Mouse (Mus musculus): Measurements from ENCODE around the gene Ppp2r1b. TPM values are rescaled to one million over a fixed set of nuclear protein-coding genes. Genes with fewer than 3 reads are reported as not detected.

The Ppp2r1b gene
- polyA plus RNA-seq, 1 experiment from 2014 or later, result 43.8 TPM

DNA sequence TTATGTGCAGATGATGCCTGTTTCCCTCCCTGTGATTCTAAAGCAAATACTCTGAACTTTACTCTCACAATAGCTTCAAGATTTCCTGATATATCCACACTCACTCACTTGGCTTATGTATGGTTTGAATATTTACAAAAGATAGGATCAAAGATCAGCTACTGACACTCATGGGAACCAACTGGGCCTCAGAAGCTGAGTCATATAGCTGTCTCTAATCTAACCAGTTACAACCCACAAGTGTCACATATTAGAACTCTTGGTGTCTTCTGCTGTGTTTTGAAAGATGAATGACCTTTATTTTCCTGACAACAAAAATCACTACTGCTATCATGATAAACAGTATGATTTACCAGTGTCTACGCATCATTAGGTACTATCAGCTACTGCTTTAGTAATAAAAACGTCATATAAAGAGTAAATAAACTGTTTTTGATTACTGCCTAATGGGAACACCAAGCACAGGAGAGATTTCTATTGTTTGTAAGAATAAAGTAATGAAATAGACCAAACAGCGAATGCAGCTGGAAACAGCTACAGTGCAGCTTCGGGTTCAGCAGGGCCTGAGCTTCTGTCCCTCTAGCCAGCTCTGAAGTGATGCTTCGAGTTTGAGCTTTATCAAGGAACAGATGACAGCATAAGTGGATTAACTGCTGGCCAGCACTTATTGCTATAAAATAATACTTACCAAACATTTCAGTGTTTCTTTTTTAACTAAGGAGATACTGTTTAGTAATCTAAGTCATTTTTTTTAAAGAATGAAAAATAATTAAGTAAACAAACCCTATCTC lies 77.5 kb downstream of the Ppp2r1b start:
- ATAC-seq (ENCODE audit: low FRiP score), result no peak
- no peaks in the 10 kb centered on the region for H3K27me3 ChIP-seq (replicated peaks)
- H3K36me3 ChIP-seq, result no peaks in the 10 kb centered on the region
- no peak overlapping the region for H3K9ac ChIP-seq (replicated peaks)
- H3K4me3 ChIP-seq (replicated peaks), result no peak overlapping the region
- 66% methylated on average over 5 of the region's 5 CpGs for WGBS
- no peak overlapping the region for H3K4me2 ChIP-seq
- no peaks in the 10 kb centered on the region for H3K4me1 ChIP-seq
- no peaks in the 10 kb centered on the region for H3K9me3 ChIP-seq (replicated peaks)
- no peak overlapping the region for H3K27ac ChIP-seq (replicated peaks)

DNA sequence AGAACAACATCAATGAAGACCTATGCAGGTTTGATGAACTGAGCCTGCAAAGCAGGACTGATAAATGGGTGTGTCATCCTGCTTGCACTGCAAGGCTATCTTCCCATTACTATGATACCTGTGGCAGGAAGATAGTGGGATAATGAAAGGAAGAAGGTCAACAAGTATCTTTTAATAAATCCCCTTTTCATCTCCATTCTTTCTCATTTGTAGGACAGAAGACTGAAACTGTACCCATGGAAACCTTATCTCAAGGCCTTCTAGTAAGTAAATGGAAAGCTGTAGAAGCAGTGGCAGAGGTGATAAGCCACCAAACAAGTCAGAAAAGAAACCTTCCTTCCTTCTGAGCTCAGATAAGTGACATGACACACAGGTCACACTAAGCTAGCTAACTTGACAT lies 79.4 kb downstream of the Ppp2r1b start:
- no peaks in the 10 kb centered on the region for H3K4me1 ChIP-seq
- no peak overlapping the region for H3K4me2 ChIP-seq
- no peak for ATAC-seq (ENCODE audit: low FRiP score)
- no peak overlapping the region for H3K9ac ChIP-seq (replicated peaks)
- no peaks in the 10 kb centered on the region for H3K27me3 ChIP-seq (replicated peaks)
- no peak overlapping the region for H3K27ac ChIP-seq (replicated peaks)
- no peaks in the 10 kb centered on the region for H3K36me3 ChIP-seq
- H3K4me3 ChIP-seq (replicated peaks), result no peak overlapping the region
- H3K9me3 ChIP-seq (replicated peaks), result no peaks in the 10 kb centered on the region

DNA sequence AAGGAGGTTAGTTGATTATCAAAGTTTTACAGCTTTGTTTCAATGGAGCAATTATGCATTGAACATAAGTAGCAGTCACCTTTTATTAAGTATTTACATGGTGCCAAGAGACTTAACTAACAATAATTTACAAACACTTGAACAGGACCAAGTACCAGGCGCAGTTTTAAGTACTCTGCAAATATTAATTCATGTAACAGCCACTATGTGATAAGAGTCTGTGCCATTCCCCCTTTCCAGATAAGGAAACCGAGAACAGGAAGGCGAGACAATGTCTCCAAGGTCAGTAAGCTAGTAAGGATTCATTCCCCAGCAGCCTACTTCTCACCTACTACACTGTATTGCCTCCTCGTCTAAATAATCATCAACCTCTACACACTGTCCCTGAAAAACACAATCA lies 80.7 kb downstream of the Ppp2r1b start:
- no peak overlapping the region for H3K4me3 ChIP-seq (replicated peaks)
- no peak overlapping the region for H3K9ac ChIP-seq (replicated peaks)
- H3K4me2 ChIP-seq, result no peak overlapping the region
- H3K9me3 ChIP-seq (replicated peaks), result no peaks in the 10 kb centered on the region
- H3K4me1 ChIP-seq, result no peaks in the 10 kb centered on the region
- no peaks in the 10 kb centered on the region for H3K27me3 ChIP-seq (replicated peaks)
- no peak for ATAC-seq (ENCODE audit: low FRiP score)
- WGBS, result 91% methylated on average over 4 of the region's 4 CpGs
- no peaks in the 10 kb centered on the region; the same call in 1 of the 2 replicates for H3K36me3 ChIP-seq
- H3K27ac ChIP-seq (replicated peaks), result no peak overlapping the region

DNA sequence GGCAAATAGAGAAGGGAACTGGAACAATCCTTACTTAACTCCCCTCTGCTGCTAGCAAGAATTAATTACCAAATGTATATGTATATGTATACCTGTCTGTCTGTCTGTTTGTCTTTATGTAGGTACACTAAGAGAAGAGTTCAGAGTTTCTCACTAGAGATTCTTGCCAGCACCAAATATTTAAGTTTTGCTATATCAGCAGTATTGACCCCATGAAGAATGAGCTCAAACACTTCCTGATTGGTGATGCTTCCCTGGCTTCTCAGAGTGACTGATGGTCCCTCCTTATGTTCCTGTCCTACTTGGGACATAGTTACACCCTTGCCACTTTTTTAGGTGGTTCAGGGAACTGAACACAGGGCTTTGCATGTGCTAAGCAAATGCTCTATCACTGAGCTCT lies 84.9 kb downstream of the Ppp2r1b start:
- H3K4me1 ChIP-seq, result no peaks in the 10 kb centered on the region
- H3K27me3 ChIP-seq (replicated peaks), result no peaks in the 10 kb centered on the region
- no peak for ATAC-seq (ENCODE audit: low FRiP score)
- H3K27ac ChIP-seq (replicated peaks), result no peak overlapping the region
- H3K36me3 ChIP-seq, result peaks cover 13% of the 10 kb centered on the region
- no peaks in the 10 kb centered on the region for H3K9me3 ChIP-seq (replicated peaks)
- H3K4me3 ChIP-seq (replicated peaks), result no peak overlapping the region
- H3K4me2 ChIP-seq, result no peak overlapping the region
- H3K9ac ChIP-seq (replicated peaks), result no peak overlapping the region

DNA sequence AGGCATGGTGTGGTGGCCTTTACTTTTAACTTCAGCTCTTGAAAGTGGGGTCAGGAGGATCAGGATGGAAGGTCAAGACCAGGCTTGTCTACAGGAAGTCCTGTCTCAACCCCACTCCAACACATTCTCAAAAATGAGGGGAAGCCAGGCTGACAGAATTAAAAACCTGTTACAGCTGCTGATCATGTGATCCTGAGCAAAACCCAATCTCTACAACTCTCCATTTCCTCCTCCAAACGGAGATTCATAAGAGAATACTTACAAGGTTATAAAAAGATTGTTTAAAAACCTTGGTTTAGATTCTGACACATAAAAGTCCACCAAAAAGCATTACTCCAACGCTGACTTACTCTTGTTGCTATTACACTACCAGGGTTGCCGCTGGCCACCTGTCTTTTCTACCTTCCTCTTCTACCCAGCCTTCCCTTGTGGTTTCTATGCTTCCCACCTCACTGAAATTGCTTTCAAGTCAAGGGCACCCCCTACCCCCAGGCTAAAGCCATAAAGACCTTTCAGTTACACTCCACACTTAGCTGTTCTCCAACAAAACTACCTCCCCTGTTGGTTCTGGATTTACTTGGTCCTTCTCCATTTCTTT lies 96.8 kb downstream of the Ppp2r1b start:
- no peak overlapping the region for H3K4me3 ChIP-seq (replicated peaks)
- no peak overlapping the region for H3K27ac ChIP-seq (replicated peaks)
- WGBS, result 93% methylated on average over 3 of the region's 3 CpGs
- ATAC-seq (ENCODE audit: low FRiP score), result no peak
- no peaks in the 10 kb centered on the region for H3K9me3 ChIP-seq (replicated peaks)
- no peak overlapping the region for H3K4me2 ChIP-seq
- no peaks in the 10 kb centered on the region for H3K4me1 ChIP-seq
- no peak overlapping the region for H3K9ac ChIP-seq (replicated peaks)
- no peaks in the 10 kb centered on the region for H3K36me3 ChIP-seq
- no peaks in the 10 kb centered on the region for H3K27me3 ChIP-seq (replicated peaks)

DNA sequence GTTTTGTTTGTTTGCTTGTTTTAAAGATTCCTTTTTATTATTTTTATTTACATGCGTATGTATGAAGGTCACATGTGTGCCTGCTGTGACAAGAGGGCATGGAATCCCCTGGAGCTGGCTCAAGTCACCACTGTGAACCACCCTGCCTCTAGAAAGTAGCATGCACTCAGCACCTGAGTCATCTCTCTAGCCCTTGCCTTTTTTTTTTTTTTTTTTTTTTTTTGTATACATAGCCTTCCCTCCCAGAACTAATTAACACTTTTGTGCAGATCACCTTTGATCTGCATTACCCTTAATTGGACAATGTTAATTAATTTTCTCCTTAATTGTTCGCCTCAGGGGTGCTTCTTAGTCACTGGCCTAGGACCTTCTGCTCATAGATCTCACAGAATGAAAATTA lies 97.6 kb downstream of the Ppp2r1b start:
- Histone ChIP-seq H3K9ac (replicated peaks) (no peak overlapping the region), H3K4me1 (no peaks in the 10 kb centered on the region), H3K9me3 (replicated peaks) (no peaks in the 10 kb centered on the region), H3K4me3 (replicated peaks) (no peak overlapping the region), H3K36me3 (no peaks in the 10 kb centered on the region), H3K4me2 (no peak overlapping the region), H3K27me3 (replicated peaks) (no peaks in the 10 kb centered on the region), H3K27ac (replicated peaks) (no peak overlapping the region)
- WGBS, result 77% methylated on average over 2 of the region's 2 CpGs
- no peak for ATAC-seq (ENCODE audit: low FRiP score)

Other genes with a start within 250 kb of the Ppp2r1b start
- 298 and 311 TPM in 2 replicates for gene Sdhd, start 241.5 kb upstream of the Ppp2r1b start, polyA plus RNA-seq (2015; fragmentation: Nextera tagmentation; extraction: Ambion mirVana)
- gene Timm8b, start 241.4 kb upstream of the Ppp2r1b start, polyA plus RNA-seq (2015; fragmentation: Nextera tagmentation; extraction: Ambion mirVana), result 341 and 407 TPM in 2 replicates
- gene Pih1d2, start 228.0 kb upstream of the Ppp2r1b start, polyA plus RNA-seq (2015; fragmentation: Nextera tagmentation; extraction: Ambion mirVana), result 4.1 and 4.6 TPM in 2 replicates
- gene Nkapd1, start 227.8 kb upstream of the Ppp2r1b start, polyA plus RNA-seq (2015; fragmentation: Nextera tagmentation; extraction: Ambion mirVana), result 18.0 and 18.1 TPM in 2 replicates
- gene Dlat, start 185.5 kb upstream of the Ppp2r1b start, polyA plus RNA-seq (2015; fragmentation: Nextera tagmentation; extraction: Ambion mirVana), result 58.6 and 61.7 TPM in 2 replicates
- 28.3 and 30.4 TPM in 2 replicates for gene Dixdc1, start 105.8 kb upstream of the Ppp2r1b start, polyA plus RNA-seq (2015; fragmentation: Nextera tagmentation; extraction: Ambion mirVana)
- gene 2310030G06Rik, start 98.8 kb upstream of the Ppp2r1b start, polyA plus RNA-seq (2015; fragmentation: Nextera tagmentation; extraction: Ambion mirVana), result 2.3 and 3.3 TPM in 2 replicates
- 24.7 and 28.2 TPM in 2 replicates for gene Cryab, start 94.0 kb upstream of the Ppp2r1b start, polyA plus RNA-seq (2015; fragmentation: Nextera tagmentation; extraction: Ambion mirVana)
- 4.9 and 6.6 TPM in 2 replicates for gene Hspb2, start 92.9 kb upstream of the Ppp2r1b start, polyA plus RNA-seq (2015; fragmentation: Nextera tagmentation; extraction: Ambion mirVana)
- gene Fdxacb1, start 77.1 kb upstream of the Ppp2r1b start, polyA plus RNA-seq (2015; fragmentation: Nextera tagmentation; extraction: Ambion mirVana), result 9.0 and 10.8 TPM in 2 replicates
- 53.9 and 62.9 TPM in 2 replicates for gene Alg9, start 70.3 kb upstream of the Ppp2r1b start, polyA plus RNA-seq (2015; fragmentation: Nextera tagmentation; extraction: Ambion mirVana)
- gene 1110032A03Rik, start 69.8 kb upstream of the Ppp2r1b start, polyA plus RNA-seq (2015; fragmentation: Nextera tagmentation; extraction: Ambion mirVana), result 50.9 and 58.4 TPM in 2 replicates
- gene Sik2, start 163.8 kb downstream of the Ppp2r1b start, polyA plus RNA-seq (2015; fragmentation: Nextera tagmentation; extraction: Ambion mirVana), result 14.9 and 19.4 TPM in 2 replicates
- gene Btg4, start 215.6 kb downstream of the Ppp2r1b start, polyA plus RNA-seq (2015; fragmentation: Nextera tagmentation; extraction: Ambion mirVana), result not detected in 2 replicates
- 5.2 and 5.6 TPM in 2 replicates for gene Layn, start 231.8 kb downstream of the Ppp2r1b start, polyA plus RNA-seq (2015; fragmentation: Nextera tagmentation; extraction: Ambion mirVana)